Mouse (Mus musculus) hindbrain, embryonic 13.5 days (tissue): Measurements from ENCODE around the gene Epb41l4b. TPM values are rescaled to one million over a fixed set of nuclear protein-coding genes. Genes with fewer than 3 reads are reported as not detected.

Source experiments
- ATAC-seq: fragments of 200-750 bp; cut with Nextera tagmentation; 2 replicates; pipeline ENCODE4 v1.8.0; 2017; ENCODE audit warnings: moderate TSS enrichment; ENCODE audit not compliant: low FRiP score
- H3K27ac ChIP-seq: fragments of 300-500 bp; sonication (generic); 2 replicates; pipeline ENCODE4 v1.5.1; 2015; ENCODE audit warnings: inconsistent platforms, mild to moderate bottlenecking, moderate library complexity
- H3K27me3 ChIP-seq: fragments of 300-500 bp; sonication (generic); 2 replicates; pipeline ENCODE4 v1.6.1; 2015; ENCODE audit warnings: mild to moderate bottlenecking, inconsistent platforms
- H3K36me3 ChIP-seq: fragments of 300-500 bp; sonication (generic); 2 replicates; pipeline ENCODE4 v1.6.1; 2015; ENCODE audit warnings: mild to moderate bottlenecking, inconsistent platforms
- H3K4me1 ChIP-seq: fragments of 300-500 bp; sonication (generic); replicated peaks from 2 replicates; pipeline ENCODE4 v1.6.1; 2015; ENCODE audit warnings: inconsistent platforms
- H3K4me2 ChIP-seq: fragments of 300-500 bp; sonication (generic); 2 replicates; pipeline ENCODE4 v1.6.1; 2015; ENCODE audit warnings: inconsistent platforms, mild to moderate bottlenecking, moderate library complexity
- H3K4me3 ChIP-seq: fragments of 300-500 bp; sonication (generic); 2 replicates; pipeline ENCODE4 v1.5.1; 2015; ENCODE audit warnings: mild to moderate bottlenecking, inconsistent platforms
- H3K9ac ChIP-seq: fragments of 300-500 bp; sonication (generic); 2 replicates; pipeline ENCODE4 v1.6.1; 2015; ENCODE audit warnings: mild to moderate bottlenecking, inconsistent platforms
- H3K9me3 ChIP-seq: fragments of 300-500 bp; sonication (generic); 2 replicates; pipeline ENCODE4 v1.6.1; 2016; ENCODE audit warnings: inconsistent platforms
- WGBS: fragments of 180-500 bp; shearing (Covaris S2); methylation state at CpG from one replicate; pipeline ENCODE4 v1.1.7; 2015; 5-methylcytosine and 5-hydroxymethylcytosine counted together
- polyA plus RNA-seq: library from polyadenylated mRNA; unstranded; fragments of >200 nt; fragmentation: Nextera tagmentation; extraction: Ambion mirVana; gene quantifications from 2 replicates; pipeline ENCODE4 v1.2.1, GENCODE M21; 2015

Epb41l4b gene
- polyA plus RNA-seq, 1 experiment from 2014 or later = 1.7 TPM

DNA sequence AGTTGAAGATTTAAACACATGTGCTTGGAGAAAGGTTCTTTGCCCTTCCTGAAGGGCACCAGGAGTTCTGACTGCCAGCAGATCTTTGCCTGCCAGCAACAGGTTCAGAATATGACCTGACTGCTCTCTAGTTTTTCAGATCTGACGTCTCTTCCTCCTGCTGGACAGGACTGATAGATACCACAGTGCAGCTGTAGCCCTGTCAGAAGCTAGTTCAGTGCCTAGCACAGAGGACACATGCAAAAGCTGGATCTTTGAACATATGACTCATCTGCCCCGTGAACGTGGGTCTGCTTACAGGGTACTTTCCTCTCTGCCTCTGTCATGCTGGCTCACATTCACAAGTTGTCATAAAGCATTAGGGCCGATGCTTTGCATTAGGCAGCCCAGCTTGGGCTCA is 199.0 kb downstream of the Epb41l4b start:
- H3K9ac ChIP-seq = no peak overlapping the region
- ATAC-seq = no peak
- peaks cover 2% of the 10 kb centered on the region; the same call in 1 of the 2 replicates for H3K27me3 ChIP-seq
- 70% methylated on average over 4 of the region's 4 CpGs for WGBS
- no peak overlapping the region for H3K27ac ChIP-seq
- peaks cover 34% of the 10 kb centered on the region for H3K4me1 ChIP-seq
- no peaks in the 10 kb centered on the region for H3K36me3 ChIP-seq
- no peak overlapping the region for H3K4me2 ChIP-seq
- H3K9me3 ChIP-seq = no peaks in the 10 kb centered on the region
- no peak overlapping the region for H3K4me3 ChIP-seq

DNA sequence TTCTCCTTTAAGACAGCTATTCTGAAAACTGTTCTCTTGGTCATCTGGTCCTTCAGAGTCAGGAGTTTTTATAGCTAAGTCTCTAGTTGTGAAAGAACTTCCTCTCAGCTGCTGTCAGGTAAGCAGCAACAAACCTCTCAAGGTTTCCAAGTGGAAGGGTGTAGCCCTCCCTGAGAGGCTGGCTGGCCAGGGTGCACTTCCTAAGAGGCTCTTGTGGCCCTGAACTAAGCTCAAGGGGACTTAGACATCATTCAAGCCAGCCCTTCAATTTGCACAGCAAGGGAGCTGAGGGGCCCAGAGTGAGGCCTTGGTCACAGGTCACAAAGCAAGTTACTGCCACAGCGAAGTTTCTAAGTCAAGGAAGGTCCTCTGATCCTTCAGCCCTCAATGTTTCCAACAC is 200.0 kb downstream of the Epb41l4b start:
- no peak for ATAC-seq
- H3K27ac ChIP-seq = no peak overlapping the region
- H3K9ac ChIP-seq = no peak overlapping the region
- no peak overlapping the region for H3K4me3 ChIP-seq
- WGBS = 37% methylated on average over 1 of the region's 1 CpGs
- 0 out of 2 replicates have a peak, but pooled peaks cover 2% of the 10 kb centered on the region for H3K27me3 ChIP-seq
- H3K36me3 ChIP-seq = no peaks in the 10 kb centered on the region
- peaks cover 34% of the 10 kb centered on the region for H3K4me1 ChIP-seq
- no peaks in the 10 kb centered on the region for H3K9me3 ChIP-seq
- no peak overlapping the region for H3K4me2 ChIP-seq

DNA sequence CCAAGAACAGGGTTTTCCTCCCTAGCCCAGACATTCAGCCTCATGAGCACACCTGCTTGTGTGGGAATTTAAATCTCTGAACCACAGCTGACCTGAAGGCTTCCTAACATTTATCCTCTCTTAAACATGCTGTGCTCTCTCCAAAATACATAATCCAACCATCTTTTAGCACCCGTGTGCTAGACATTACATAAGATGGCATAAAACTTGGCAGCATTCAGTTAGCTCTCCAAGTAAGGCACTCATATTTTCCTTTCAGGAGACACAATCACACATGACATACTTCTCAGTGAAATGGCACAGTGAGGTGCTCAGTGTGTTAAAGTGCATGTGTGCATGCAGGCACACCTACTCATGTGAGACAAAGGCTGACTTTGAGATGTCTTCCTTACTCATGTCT is 200.7 kb downstream of the Epb41l4b start:
- Histone ChIP-seq H3K27ac (no peak overlapping the region), H3K9ac (no peak overlapping the region)
- WGBS = 96% methylated on average over 1 of the region's 1 CpGs

More for the DNA sequence above, 200.7 kb downstream of the Epb41l4b start:
- no peaks in the 10 kb centered on the region for H3K9me3 ChIP-seq
- no peak overlapping the region for H3K4me3 ChIP-seq
- ATAC-seq = no peak
- H3K4me1 ChIP-seq = peaks cover 34% of the 10 kb centered on the region
- no peaks in the 10 kb centered on the region for H3K36me3 ChIP-seq
- H3K4me2 ChIP-seq = no peak overlapping the region
- H3K27me3 ChIP-seq = 0 out of 2 replicates have a peak, but pooled peaks cover 2% of the 10 kb centered on the region

Other genes starting within 250 kb of the Epb41l4b start
- gene Tmem245, start 196.0 kb downstream of the Epb41l4b start, polyA plus RNA-seq = 9.0 and 9.8 TPM in 2 replicates
- 15.4 and 15.7 TPM in 2 replicates for gene Frrs1l, start 153.0 kb downstream of the Epb41l4b start, polyA plus RNA-seq
- gene Ptpn3, start 158.4 kb upstream of the Epb41l4b start, polyA plus RNA-seq = 3.9 and 4.5 TPM in 2 replicates